25 mouse cellular contexts compared by ENCODE assay signal in genomic region chr10:57835094-57835493, GRCm38 (mm10). TPM values are rescaled to one million over a fixed set of nuclear protein-coding genes. Genes with fewer than 3 reads are reported as not detected.
DNase-seq lines count a peak whose midpoint lies in the region; ATAC-seq and TF ChIP-seq lines count a peak whose summit lies in the region.
"Had no signal": no experiment of that assay in that cellular context is flagged by ENCODE, and none has a peak within 500 bp of the region (broad histone marks: within the 10 kb centered on the region; RNA-seq: fewer than 3 reads in every experiment).

No protein-coding gene starts in this region.

- no peaks in the 10 kb centered on the region for H3K27me3 ChIP-seq in liver, adult 2 months (ENCODE audit: control insufficient read depth, insufficient read depth, low read length)
- H3K27me3 ChIP-seq: CH12.LX; embryonic facial prominence, embryonic 13.5 days; forebrain, embryonic 12.5 days; forebrain, embryonic 15.5 days had no signal

- no peak overlapping the region for H3K27ac ChIP-seq in liver, adult 2 months (replicated peaks; ENCODE audit: insufficient read depth, low read depth, low read length)
- H3K27ac ChIP-seq: embryonic facial prominence, embryonic 10.5 days; embryonic facial prominence, embryonic 13.5 days; forebrain, embryonic 12.5 days; forebrain, embryonic 15.5 days; hindbrain, embryonic 10.5 days; hindbrain, embryonic 14.5 days; hindbrain, postnatal 0 days had no signal

- H3K4me1 ChIP-seq in liver, adult 2 months (ENCODE audit: control insufficient read depth, insufficient read depth, low read length), result no peaks in the 10 kb centered on the region
- H3K4me1 ChIP-seq: embryonic facial prominence, embryonic 10.5 days; embryonic facial prominence, embryonic 13.5 days; forebrain, embryonic 12.5 days; forebrain, embryonic 15.5 days; hindbrain, embryonic 10.5 days had no signal

- H3K9ac ChIP-seq in liver, adult 2 months (ENCODE audit: low read depth, low read length), result no peak overlapping the region
- H3K9ac ChIP-seq: embryonic facial prominence, embryonic 13.5 days; forebrain, embryonic 12.5 days; forebrain, embryonic 15.5 days; hindbrain, embryonic 14.5 days had no signal

- 94% methylated on average over 1 of the region's 1 CpGs for WGBS in liver, adult 2 months

- no peaks in the 10 kb centered on the region for H3K36me3 ChIP-seq in liver, adult 2 months (ENCODE audit: control insufficient read depth, insufficient read depth, low read length)
- H3K36me3 ChIP-seq: embryonic facial prominence, embryonic 10.5 days; embryonic facial prominence, embryonic 13.5 days; forebrain, embryonic 12.5 days; forebrain, embryonic 15.5 days; G1E; hindbrain, embryonic 10.5 days had no signal

- no peak for TF ChIP-seq CTCF in liver, adult 2 months (IDR thresholded peaks at IDR 0.05; ENCODE audit: low read depth, low read length)

- no peak for TF ChIP-seq POLR2A in liver, adult 2 months (IDR thresholded peaks at IDR 0.05; ENCODE audit: extremely low read depth, insufficient read depth, low read length)

- DNase-seq in liver, adult 2 months (ENCODE audit: extremely low read depth, low read depth, low spot score), result peak; percentile 15
- DNase-seq in liver, result no peak
- no peak for DNase-seq in heart, adult 11 months
- DNase-seq in embryo, embryonic 11 days, result no peak
- DNase-seq: adrenal gland, adult 8-10 months; adrenal gland, postnatal 25 days; B cell, adult 2 months; cerebellum, adult 18-20 months; cerebellum, adult 9-10 months; cerebellum, postnatal 14 days; gastrocnemius, postnatal 25 days had no signal

- ATAC-seq in granulocyte monocyte progenitor cell, adult 5-6 weeks (replicated peaks; ENCODE audit: poor library complexity, severe bottlenecking), result peak; percentile 98
- peak; percentile 92 for ATAC-seq in megakaryocyte, adult 5-6 weeks (ENCODE audit: poor library complexity, severe bottlenecking)
- no peak for ATAC-seq in activated CD4-positive, CD25-positive, alpha-beta regulatory T cell, adult 4 months
- ATAC-seq: forebrain, embryonic 15.5 days; hindbrain, postnatal 0 days had no signal

- no peaks in the 10 kb centered on the region for H3K79me2 ChIP-seq in liver, adult 2 months (ENCODE audit: control insufficient read depth, insufficient read depth, low read length)

- no peak overlapping the region for H3K4me3 ChIP-seq in liver, adult 2 months (ENCODE audit: insufficient read depth, low read depth, low read length)
- H3K4me3 ChIP-seq: embryonic facial prominence, embryonic 10.5 days; embryonic facial prominence, embryonic 13.5 days; erythroblast, embryonic 14.5 days; forebrain, embryonic 12.5 days; forebrain, embryonic 15.5 days; hindbrain, embryonic 10.5 days had no signal

RNA-seq across cellular contexts. Expression of gene Smpdl3a, which starts 41.0 kb away (rescaled TPM):
- total RNA-seq in liver, adult 2 months (2014; rRNA removed), result 56.2 and 69.3 TPM in 2 replicates
- polyA plus RNA-seq in liver, adult 2 months (2012; rRNA removed), result 45.8 and 50.7 TPM in 2 replicates
- 60.5 and 89.3 TPM in 2 replicates for total RNA-seq in granulocyte monocyte progenitor cell, adult 5-6 weeks (2014; fragmentation: Nextera tagmentation)
- total RNA-seq in granulocyte monocyte progenitor cell, adult 5-6 weeks (2017), result 52.6 and 58.6 TPM in 2 replicates
- 546 and 596 TPM in 2 replicates for total RNA-seq in megakaryocyte, adult 5-6 weeks (2015)
- 251 and 269 TPM in 2 replicates for total RNA-seq in megakaryocyte, adult 5-6 weeks (2017)
- 100 to 1,000 TPM; 146 TPM for polyA plus RNA-seq in activated CD4-positive, CD25-positive, alpha-beta regulatory T cell, adult 4 months (2017; shearing (Covaris generic))
- total RNA-seq: CH12.LX, G1E had no signal
- polyA plus RNA-seq: G1E had no signal

RNA-seq across cellular contexts. Expression of gene Fabp7, which starts 50.4 kb away (rescaled TPM):
- 5.9 and 10.0 TPM in 2 replicates for total RNA-seq in liver, adult 2 months (2014; rRNA removed)
- polyA plus RNA-seq in liver, adult 2 months (2012; rRNA removed), result 0.59 and 0.61 TPM in 2 replicates
- 1.8 TPM in 1 of 2 replicates, not detected in the other for total RNA-seq in granulocyte monocyte progenitor cell, adult 5-6 weeks (2014; fragmentation: Nextera tagmentation)
- total RNA-seq in granulocyte monocyte progenitor cell, adult 5-6 weeks (2017), result 1.7 TPM in 1 of 2 replicates, not detected in the other
- 1.9 and 2.5 TPM in 2 replicates for total RNA-seq in megakaryocyte, adult 5-6 weeks (2015)
- total RNA-seq in megakaryocyte, adult 5-6 weeks (2017), result 2.0 and 2.2 TPM in 2 replicates
- polyA plus RNA-seq in activated CD4-positive, CD25-positive, alpha-beta regulatory T cell, adult 4 months (2017; shearing (Covaris generic)), result not detected
- total RNA-seq: CH12.LX; gastrocnemius, adult 8-10 months; gastrocnemius, postnatal 25 days had no signal
- polyA plus RNA-seq: erythroblast, embryonic 14.5 days; G1E had no signal
